Mouse (Mus musculus) liver, adult 2 months (tissue): ENCODE data around the gene Parp8. TPM values are rescaled to one million over a fixed set of nuclear protein-coding genes. Genes with fewer than 3 reads are reported as not detected.
A peak's percentile ranks its signal among the peaks of the same experiment; 100 is the strongest.

Experiments
- DNase-seq: peaks from one replicate; pipeline ENCODE4 v3.0.0-alpha.2; 2011; ENCODE audit warnings: low read depth, low spot score; ENCODE audit errors: extremely low read depth
- H3K27ac ChIP-seq: fragments of 200-500 bp; replicated peaks from 2 replicates; pipeline ENCODE4 v1.5.1; 2012; ENCODE audit warnings: low read depth, mild to moderate bottlenecking, control low read depth, inconsistent platforms, low read length; ENCODE audit not compliant: insufficient read depth
- H3K27me3 ChIP-seq: fragments of 200-500 bp; 2 replicates; pipeline ENCODE4 v1.6.1; 2012; ENCODE audit warnings: mild to moderate bottlenecking, moderate library complexity, low read length, inconsistent platforms; ENCODE audit not compliant: control insufficient read depth, insufficient read depth
- H3K36me3 ChIP-seq: fragments of 200-500 bp; 2 replicates; pipeline ENCODE4 v1.6.1; 2012; ENCODE audit warnings: low read length, inconsistent platforms; ENCODE audit not compliant: control insufficient read depth, insufficient read depth
- H3K4me1 ChIP-seq: fragments of 200-500 bp; 2 replicates; pipeline ENCODE4 v1.6.1; 2011; ENCODE audit warnings: low read length; ENCODE audit not compliant: control insufficient read depth, insufficient read depth
- H3K4me3 ChIP-seq: fragments of 200-500 bp; 2 replicates; pipeline ENCODE4 v1.5.1; 2011; ENCODE audit warnings: low read depth, mild to moderate bottlenecking, control low read depth, low read length, moderate library complexity; ENCODE audit not compliant: insufficient read depth
- H3K79me2 ChIP-seq: fragments of 200-500 bp; 2 replicates; pipeline ENCODE4 v1.6.1; 2012; ENCODE audit warnings: inconsistent platforms, mild to moderate bottlenecking, low read length, moderate library complexity; ENCODE audit not compliant: control insufficient read depth, insufficient read depth
- H3K9ac ChIP-seq: fragments of 200-500 bp; 2 replicates; pipeline ENCODE4 v1.6.1; 2012; ENCODE audit warnings: low read depth, mild to moderate bottlenecking, control low read depth, inconsistent platforms, low read length
- CTCF ChIP-seq: fragments of 200-500 bp; IDR thresholded peaks from 2 replicates; pipeline ENCODE4 v1.5.1; 2011; ENCODE audit warnings: low read depth, low read length, control low read depth
- POLR2A ChIP-seq: fragments of 200-500 bp; IDR thresholded peaks from 2 replicates; pipeline ENCODE4 v1.6.1; 2011; ENCODE audit warnings: low read length, control low read depth; ENCODE audit not compliant: insufficient read depth; ENCODE audit errors: extremely low read depth
- WGBS: fragments of 180-500 bp; shearing (Covaris S2); methylation state at CpG from one replicate; pipeline ENCODE4 v1.1.7; 2018; 5-methylcytosine and 5-hydroxymethylcytosine counted together
- polyA plus RNA-seq: library from polyadenylated mRNA; depleted of rRNA; stranded (reverse); fragments of >200 nt; gene quantifications from 2 replicates; pipeline ENCODE4 v1.2.3, GENCODE M21; 2012
- total RNA-seq: library from RNA; depleted of rRNA; stranded (reverse); fragments of >200 nt; gene quantifications from 2 replicates; pipeline ENCODE4 v1.2.3, GENCODE M21; 2014

Parp8 gene
- total and polyA plus RNA-seq, 2 experiments: 0.40 to 1.6 TPM

- Histone ChIP-seq H3K79me2 (no peaks in the 10 kb centered on the region), H3K4me1 (peaks cover 6% of the 10 kb centered on the region; the same call in 1 of the 2 replicates), H3K36me3 (no peaks in the 10 kb centered on the region), H3K27ac (peak overlapping the region; percentile 38; the same call in 1 of the 2 replicates), H3K4me3 (peak overlapping the region; percentile 96), H3K27me3 (peaks cover 5% of the 10 kb centered on the region; the same call in 1 of the 2 replicates), H3K9ac (peak overlapping the region; percentile 71)
- DNase-seq: no peak
- TF ChIP-seq POLR2A (no peak), CTCF (no peak)
- WGBS: under 1% methylated on average over 18 of the region's 18 CpGs
Observed at GRCm38 (mm10) chr13:117024916-117025225, 466 bp downstream of the Parp8 start.

- peaks cover 6% of the 10 kb centered on the region; the same call in 1 of the 2 replicates for H3K4me1 ChIP-seq
- DNase-seq: no peak
Observed at GRCm38 (mm10) chr13:117024127-117024915, 1.0 kb downstream of the Parp8 start.

DNA sequence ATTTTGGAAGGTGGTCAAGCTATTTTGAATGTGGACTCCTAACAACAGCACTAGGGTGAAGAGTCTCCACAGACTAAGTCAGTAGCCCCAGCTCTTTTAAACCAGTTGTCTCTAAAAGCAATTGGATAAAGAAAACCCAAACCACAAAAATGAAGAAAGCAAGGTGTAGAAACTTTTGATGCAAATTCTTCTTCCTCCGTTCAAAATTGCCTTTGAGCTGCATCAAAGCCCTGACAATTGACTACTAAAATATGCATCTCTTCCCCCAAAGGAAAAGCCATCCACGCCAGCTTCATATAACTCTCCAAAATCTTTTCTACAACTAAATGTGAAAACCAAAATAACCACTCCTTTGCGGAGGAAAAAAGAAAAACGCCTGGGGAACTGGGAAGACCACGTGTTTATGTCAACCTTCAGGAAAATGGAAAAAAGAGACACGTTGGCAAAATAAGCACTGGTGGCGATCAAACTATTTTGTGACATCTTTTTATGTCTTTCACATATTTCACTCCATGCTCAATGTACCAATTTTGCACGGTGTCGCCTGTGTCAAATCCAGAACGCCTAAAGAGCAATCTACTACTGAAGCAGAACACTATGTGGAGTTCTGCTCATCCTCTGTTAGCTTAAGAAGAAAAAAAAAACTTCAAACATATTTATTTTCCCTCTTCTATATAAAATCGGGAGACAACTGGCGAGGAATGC lies 1.8 kb downstream of the Parp8 start:
- H3K79me2 ChIP-seq: no peaks in the 10 kb centered on the region
- peaks cover 6% of the 10 kb centered on the region; the same call in 1 of the 2 replicates for H3K4me1 ChIP-seq
- H3K9ac ChIP-seq: no peak overlapping the region
- H3K4me3 ChIP-seq: no peak overlapping the region
- no peak for DNase-seq
- WGBS: 26% methylated on average over 12 of the region's 12 CpGs
- no peaks in the 10 kb centered on the region for H3K36me3 ChIP-seq
- peaks cover 5% of the 10 kb centered on the region; the same call in 1 of the 2 replicates for H3K27me3 ChIP-seq
- H3K27ac ChIP-seq: no peak overlapping the region
- no peak for TF ChIP-seq POLR2A
- no peak for TF ChIP-seq CTCF

More at GRCm38 (mm10) chr13:117024127-117024915, 1.0 kb downstream of the Parp8 start:
- no peaks in the 10 kb centered on the region for H3K79me2 ChIP-seq
- under 1% methylated on average over 64 of the region's 64 CpGs for WGBS
- H3K27ac ChIP-seq: peak overlapping the region; percentile 66
- TF ChIP-seq POLR2A (no peak), CTCF (no peak)
- H3K4me3 ChIP-seq: peak overlapping the region; percentile 96
- peaks cover 5% of the 10 kb centered on the region; the same call in 1 of the 2 replicates for H3K27me3 ChIP-seq
- no peaks in the 10 kb centered on the region for H3K36me3 ChIP-seq
- H3K9ac ChIP-seq: peak overlapping the region; percentile 71

GRCm38 (mm10) chr13:117020631-117021030 lies 4.7 kb downstream of the Parp8 start:
- no peak for DNase-seq
- TF ChIP-seq POLR2A (no peak), CTCF (no peak)
- Histone ChIP-seq H3K4me3 (no peak overlapping the region), H3K4me1 (peaks cover 6% of the 10 kb centered on the region; the same call in 1 of the 2 replicates), H3K9ac (no peak overlapping the region), H3K27ac (no peak overlapping the region), H3K27me3 (peaks cover 2% of the 10 kb centered on the region; the same call in 1 of the 2 replicates), H3K36me3 (no peaks in the 10 kb centered on the region), H3K79me2 (no peaks in the 10 kb centered on the region)
- WGBS: 56% methylated on average over 6 of the region's 6 CpGs

DNA sequence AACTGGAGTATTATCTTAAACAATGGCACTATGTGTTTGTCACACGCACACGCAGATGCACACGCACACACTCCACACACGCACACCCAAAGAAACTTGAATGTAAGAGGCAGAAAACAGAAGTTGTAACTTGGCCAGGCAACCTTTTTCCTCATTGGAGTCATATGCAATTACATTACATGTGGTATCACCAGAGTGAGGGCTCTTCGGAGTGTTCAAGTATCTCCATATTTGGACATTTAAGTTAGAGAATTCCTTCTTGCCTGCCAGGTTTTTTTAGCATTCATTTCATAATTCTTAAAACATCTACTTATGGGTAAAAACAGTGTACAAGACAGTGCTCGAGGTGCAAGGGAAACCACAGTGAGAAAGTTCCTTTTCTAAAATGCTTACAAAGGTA lies 6.7 kb downstream of the Parp8 start:
- Histone ChIP-seq H3K4me3 (no peak overlapping the region), H3K36me3 (no peaks in the 10 kb centered on the region), H3K79me2 (no peaks in the 10 kb centered on the region), H3K4me1 (peaks cover 6% of the 10 kb centered on the region; the same call in 1 of the 2 replicates), H3K27ac (no peak overlapping the region), H3K9ac (no peak overlapping the region), H3K27me3 (no peaks in the 10 kb centered on the region)
- whole genome bisulfite sequencing: 91% methylated on average over 6 of the region's 6 CpGs
- DNase-seq: no peak
- TF ChIP-seq POLR2A (no peak), CTCF (no peak)
